ENCODE assay signal across 10 mouse cellular contexts in the genomic region with DNA sequence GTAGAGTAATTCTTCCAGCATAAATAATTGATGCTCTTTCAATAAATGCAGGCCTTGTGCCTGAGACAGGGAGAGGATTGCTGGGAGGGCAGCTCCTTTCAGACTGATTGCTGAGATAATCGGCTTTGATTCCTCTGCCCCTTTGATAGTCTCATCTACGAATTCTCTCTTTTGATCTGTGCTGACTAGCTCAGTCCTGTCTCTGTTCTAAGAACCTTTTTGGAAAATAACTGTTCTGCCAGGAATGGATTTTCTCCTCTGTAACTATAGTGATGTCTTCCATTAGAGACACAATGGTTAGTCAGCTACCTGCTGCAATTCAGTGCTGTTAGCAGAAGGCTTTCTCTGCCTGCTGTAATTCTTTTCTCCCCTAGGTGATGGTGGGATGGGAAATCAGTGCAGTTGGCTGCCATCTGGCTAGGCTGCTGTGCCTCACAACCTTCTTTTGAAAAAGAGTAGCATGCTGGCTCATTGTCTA.
DNase-seq lines count a peak whose midpoint lies in the region; ATAC-seq and TF ChIP-seq lines count a peak whose summit lies in the region.
"Had no signal": no experiment of that assay in that cellular context is flagged by ENCODE, and none has a peak within 500 bp of the region (broad histone marks: within the 10 kb centered on the region; RNA-seq: fewer than 3 reads in every experiment).

No protein-coding gene starts in this region.

- H3K27ac ChIP-seq in forebrain, embryonic 11.5 days (ENCODE audit: low read depth, low read length) = peak overlapping the region; percentile 41; the same call in 1 of the 2 replicates
- peak overlapping the region; percentile 94 for H3K27ac ChIP-seq in macrophage
- H3K27ac ChIP-seq in stomach, postnatal 0 days (replicated peaks) = no peak overlapping the region
- H3K27ac ChIP-seq: liver, embryonic 12.5 days had no signal

- no peak overlapping the region for H3K4me2 ChIP-seq in forebrain, embryonic 11.5 days (ENCODE audit: low read depth, low read length, severe bottlenecking)
- H3K4me2 ChIP-seq in stomach, postnatal 0 days (replicated peaks; ENCODE audit: low read depth) = no peak overlapping the region
- H3K4me2 ChIP-seq: liver, embryonic 12.5 days had no signal

- DNase-seq in frontal cortex, postnatal 25 days (ENCODE audit: low spot score in 2 of 2) = no peak
- DNase-seq in Muller cell, postnatal 12 days (ENCODE audit: inconsistent ontology term) = peak; percentile 35
- no peak for DNase-seq in forebrain, embryonic 11.5 days (ENCODE audit: low spot score)
- no peak for DNase-seq in stomach, postnatal 0 days (ENCODE audit: low spot score)
- no peak for DNase-seq in adrenal gland, adult 2 months
- no peak for DNase-seq in adrenal gland, postnatal 36 days
- DNase-seq: thymus, adult 18-20 months had no signal

- H3K27me3 ChIP-seq in forebrain, embryonic 11.5 days (ENCODE audit: control insufficient read depth, insufficient read depth, low read length) = no peaks in the 10 kb centered on the region
- H3K27me3 ChIP-seq in stomach, postnatal 0 days (ENCODE audit: control insufficient read depth, insufficient read depth, low read length) = no peaks in the 10 kb centered on the region
- H3K27me3 ChIP-seq: liver, embryonic 12.5 days had no signal

- no peak for TF ChIP-seq EP300 in stomach, postnatal 0 days (optimal IDR thresholded peaks at IDR 0.05)

- no peak for TF ChIP-seq CTCF in stomach, postnatal 0 days (IDR thresholded peaks at IDR 0.05; ENCODE audit: low read depth)

- no peak overlapping the region for H3K4me3 ChIP-seq in forebrain, embryonic 11.5 days (ENCODE audit: low read depth, low read length)
- H3K4me3 ChIP-seq in macrophage (ENCODE audit: inconsistent target) = peak overlapping the region; percentile 41
- H3K4me3 ChIP-seq in stomach, postnatal 0 days (ENCODE audit: low read depth, low read length) = no peak overlapping the region
- H3K4me3 ChIP-seq: liver, embryonic 12.5 days had no signal

- H3K9me3 ChIP-seq in forebrain, embryonic 11.5 days (ENCODE audit: control insufficient read depth, low read length) = no peaks in the 10 kb centered on the region
- no peaks in the 10 kb centered on the region for H3K9me3 ChIP-seq in stomach, postnatal 0 days (ENCODE audit: control insufficient read depth, low read length)
- H3K9me3 ChIP-seq: liver, embryonic 12.5 days had no signal

- H3K79me2 ChIP-seq in macrophage (ENCODE audit: inconsistent target) = peaks cover 56% of the 10 kb centered on the region

- no peak overlapping the region for H3K9ac ChIP-seq in forebrain, embryonic 11.5 days (ENCODE audit: low read length)
- no peak overlapping the region for H3K9ac ChIP-seq in stomach, postnatal 0 days (ENCODE audit: low read length)
- H3K9ac ChIP-seq: liver, embryonic 12.5 days had no signal

- no peaks in the 10 kb centered on the region for H3K4me1 ChIP-seq in forebrain, embryonic 11.5 days (replicated peaks; ENCODE audit: control insufficient read depth, insufficient read depth, low read length)
- H3K4me1 ChIP-seq in stomach, postnatal 0 days (replicated peaks; ENCODE audit: control insufficient read depth, insufficient read depth) = 0 out of 2 replicates have a peak, but pooled peaks cover 2% of the 10 kb centered on the region
- H3K4me1 ChIP-seq: liver, embryonic 12.5 days had no signal

- no peaks in the 10 kb centered on the region for H3K36me3 ChIP-seq in forebrain, embryonic 11.5 days (ENCODE audit: control insufficient read depth, insufficient read depth, low read length)
- H3K36me3 ChIP-seq in macrophage (ENCODE audit: inconsistent target) = peaks cover 24% of the 10 kb centered on the region
- H3K36me3 ChIP-seq in stomach, postnatal 0 days (ENCODE audit: control insufficient read depth, insufficient read depth, low read length) = no peaks in the 10 kb centered on the region
- H3K36me3 ChIP-seq: liver, embryonic 12.5 days had no signal

- ATAC-seq in frontal cortex, adult (ENCODE audit: low TSS enrichment) = peak; percentile 27; the same call in 1 of the 2 replicates
- peak; percentile 77 for ATAC-seq in forebrain, embryonic 11.5 days (replicated peaks; ENCODE audit: low FRiP score)
- no peak for ATAC-seq in stomach, postnatal 0 days (ENCODE audit: low FRiP score, low TSS enrichment)
- ATAC-seq: liver, embryonic 12.5 days had no signal

- 8% methylated on average over 2 of the region's 2 CpGs for WGBS in forebrain, embryonic 11.5 days
- 97% methylated on average over 2 of the region's 2 CpGs for WGBS in macrophage (ENCODE audit: missing documents)
- WGBS in stomach, postnatal 0 days = 61% methylated on average over 2 of the region's 2 CpGs
